Mouse (Mus musculus) neutrophil, adult 83 days (primary cell): Measurements from ENCODE around the gene Tas2r104. TPM values are rescaled to one million over a fixed set of nuclear protein-coding genes. Genes with fewer than 3 reads are reported as not detected.

ENCODE experiments used
- total RNA-seq, 2 experiments: library from RNA; stranded (reverse); gene quantifications; one replicate each; pipeline ENCODE4 v1.2.4; 2023

The Tas2r104 gene
- total RNA-seq = not detected

DNA sequence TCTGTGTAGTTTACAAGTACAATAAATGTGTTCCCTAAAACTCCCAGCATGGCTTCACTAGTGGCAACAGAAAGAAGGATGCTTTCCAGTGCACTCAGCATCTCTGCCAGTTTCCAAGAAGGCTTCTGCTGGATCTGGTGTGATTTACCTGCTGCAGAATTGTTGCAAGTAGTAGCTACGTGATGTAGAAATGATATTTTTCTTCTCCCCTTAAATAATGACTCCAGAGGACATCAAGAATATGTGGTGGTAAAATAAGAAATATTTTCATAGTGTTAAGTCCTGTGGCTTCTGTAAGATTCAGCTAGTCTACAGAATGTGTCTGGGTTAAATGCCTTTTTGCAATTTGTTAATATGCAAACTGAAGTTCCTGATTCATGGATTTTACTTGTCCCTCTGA, at the start of gene Tas2r104:
TSS of gene Tas2r104 (minus strand) at position 101 of the 400 bp plus-strand sequence.

DNA sequence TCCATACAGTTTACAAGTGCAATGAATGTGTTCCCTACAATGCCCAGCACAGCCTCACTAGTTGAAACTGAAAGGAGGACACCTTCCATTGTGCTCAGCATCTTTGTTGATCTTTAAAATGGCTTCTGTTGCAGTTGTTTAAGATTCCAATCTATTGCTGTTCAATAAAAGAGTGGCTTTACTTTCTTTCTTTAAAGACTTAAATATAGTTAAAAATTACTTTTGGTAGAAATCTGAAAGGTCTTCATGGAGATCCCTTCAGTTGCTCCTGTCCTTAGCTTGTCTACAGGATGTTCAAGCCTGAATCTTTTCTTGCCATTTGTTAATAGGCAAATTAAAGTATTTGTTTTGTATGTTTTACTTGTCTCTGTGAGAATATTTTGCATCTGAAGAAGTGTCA, 4.4 kb upstream of the Tas2r104 start, which contains the start of gene Tas2r114:
TSS of gene Tas2r114 (minus strand) at position 101 of the 400 bp plus-strand sequence.

DNA sequence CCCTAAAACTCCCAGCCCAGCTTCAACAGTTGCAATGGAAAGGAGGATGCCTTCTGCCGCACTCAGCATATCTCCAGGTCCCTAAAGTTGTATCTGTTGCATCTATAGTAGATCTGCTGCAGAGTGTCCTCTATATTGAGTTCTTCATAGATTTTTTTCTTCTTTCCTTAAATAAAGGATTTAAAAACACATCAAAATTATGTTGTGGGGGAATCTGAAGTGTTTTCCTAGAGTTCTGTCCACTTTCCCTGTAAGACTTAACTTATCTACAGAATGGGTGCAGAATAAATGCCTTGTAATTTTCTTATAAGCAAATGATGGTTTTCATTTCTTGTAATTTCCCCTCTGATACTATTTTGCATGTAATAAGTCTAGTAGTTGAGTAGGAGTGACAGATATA, 1.9 kb upstream of the Tas2r104 start, which contains the start of gene Tas2r105:
TSS of gene Tas2r105 (minus strand) at position 101 of the 400 bp plus-strand sequence.

DNA sequence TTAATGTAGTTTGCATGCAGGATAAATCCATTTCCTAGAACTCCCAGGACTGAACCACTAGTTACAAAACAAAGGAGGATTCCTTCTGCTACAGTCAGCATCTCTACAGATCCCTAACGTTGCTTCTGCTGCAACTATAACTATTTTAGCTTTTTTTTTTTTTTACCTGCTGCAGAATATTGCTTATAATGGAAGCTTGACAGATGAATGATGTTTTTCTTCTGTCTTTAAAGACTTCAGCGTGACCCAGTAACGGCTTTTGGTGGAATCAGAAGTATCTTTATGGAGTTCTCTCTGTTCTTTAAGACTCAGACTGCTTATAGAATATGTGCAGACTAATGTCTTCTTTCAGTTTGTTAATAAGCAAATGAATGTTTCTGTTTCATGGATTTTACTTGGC, 6.8 kb downstream of the Tas2r104 start, which contains the start of gene Tas2r106:
TSS of gene Tas2r106 (minus strand) at position 101 of the 400 bp plus-strand sequence.

DNA sequence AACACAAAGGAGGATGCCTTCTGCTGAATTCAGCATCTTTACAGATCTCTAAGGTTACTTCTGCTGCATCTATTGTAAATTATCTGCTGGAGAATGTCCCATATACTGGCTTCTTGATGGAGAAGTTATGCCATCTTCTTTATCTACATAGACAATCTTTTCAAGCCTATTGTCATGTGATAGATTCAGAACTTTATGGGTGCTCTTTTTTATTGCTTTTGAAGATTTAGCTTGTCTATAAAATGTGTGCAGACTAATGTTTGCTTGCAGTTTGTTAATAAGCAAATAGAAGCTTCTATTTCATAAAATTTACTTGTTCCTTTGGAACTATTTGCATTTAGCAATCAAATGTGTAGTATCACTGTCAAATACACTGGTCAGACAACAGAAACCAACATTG, 25.5 kb downstream of the Tas2r104 start, which contains the start of gene Tas2r107:
TSS of gene Tas2r107 (minus strand) at position 101 of the 400 bp plus-strand sequence.

Other genes starting within 250 kb of the Tas2r104 start
- gene 5430401F13Rik, start 199.3 kb downstream of the Tas2r104 start, total RNA-seq = not detected
- not detected for gene Gm6619, start 199.3 kb downstream of the Tas2r104 start, total RNA-seq
- not detected for gene Tas2r130, start 54.8 kb downstream of the Tas2r104 start, total RNA-seq
- gene Tas2r107, start 25.6 kb downstream of the Tas2r104 start, total RNA-seq = not detected
- gene Tas2r106, start 6.9 kb downstream of the Tas2r104 start, total RNA-seq = not detected
- not detected for gene Tas2r105, start 1.8 kb upstream of the Tas2r104 start, total RNA-seq
- gene Tas2r114, start 4.3 kb upstream of the Tas2r104 start, total RNA-seq = not detected